Mouse (Mus musculus) midbrain, postnatal 0 days (tissue): ENCODE measurements around the gene 4930486L24Rik. TPM values are rescaled to one million over a fixed set of nuclear protein-coding genes. Genes with fewer than 3 reads are reported as not detected.

ENCODE experiments used
- ATAC-seq: fragments of 200-750 bp; cut with Nextera tagmentation; 2 replicates; pipeline ENCODE4 v1.8.0; 2017; ENCODE audit warnings: moderate number of reproducible peaks, mild to moderate bottlenecking, moderate TSS enrichment, moderate library complexity; ENCODE audit not compliant: low FRiP score
- DNase-seq: peaks from one replicate; pipeline ENCODE4 v3.0.0-alpha.2; 2015; ENCODE audit warnings: low spot score
- H3K27ac ChIP-seq: fragments of 300-500 bp; sonication (generic); 2 replicates; pipeline ENCODE4 v1.5.1; 2014; ENCODE audit warnings: low read depth, mild to moderate bottlenecking, low read length, mixed read lengths
- H3K27me3 ChIP-seq: fragments of 300-500 bp; sonication (generic); 2 replicates; pipeline ENCODE4 v1.6.1; 2014; ENCODE audit warnings: low read length, control low read depth, mixed read lengths; ENCODE audit not compliant: insufficient read depth
- H3K36me3 ChIP-seq: fragments of 300-500 bp; sonication (generic); 2 replicates; pipeline ENCODE4 v1.6.1; 2014; ENCODE audit warnings: low read length, control low read depth, mixed read lengths; ENCODE audit not compliant: insufficient read depth
- H3K4me1 ChIP-seq: fragments of 300-500 bp; sonication (generic); 2 replicates; pipeline ENCODE4 v1.6.1; 2014; ENCODE audit warnings: mild to moderate bottlenecking, control low read depth, antibody characterized with exemption, low read length, mixed read lengths; ENCODE audit not compliant: insufficient read depth
- H3K4me2 ChIP-seq: fragments of 300-500 bp; sonication (generic); 2 replicates; pipeline ENCODE4 v1.6.1; 2014; ENCODE audit warnings: low read depth, mild to moderate bottlenecking, low read length, mixed read lengths; ENCODE audit not compliant: poor library complexity, severe bottlenecking
- H3K4me3 ChIP-seq: fragments of 300-500 bp; sonication (generic); 2 replicates; pipeline ENCODE4 v1.5.1; 2014; ENCODE audit warnings: low read depth, mild to moderate bottlenecking, low read length, moderate library complexity
- H3K9ac ChIP-seq: fragments of 300-500 bp; sonication (generic); replicated peaks from 2 replicates; pipeline ENCODE4 v1.6.1; 2014; ENCODE audit warnings: mild to moderate bottlenecking, low read length, moderate library complexity, mixed read lengths; ENCODE audit not compliant: poor library complexity, severe bottlenecking
- H3K9me3 ChIP-seq: fragments of 300-500 bp; sonication (generic); 2 replicates; pipeline ENCODE4 v1.6.1; 2016; ENCODE audit warnings: low read length, control low read depth
- CTCF ChIP-seq: IDR thresholded peaks from 2 replicates; pipeline ENCODE4 v1.5.1; 2016; ENCODE audit warnings: antibody characterized with exemption, mild to moderate bottlenecking
- WGBS: fragments of 180-500 bp; shearing (Covaris S2); extraction: QIAGEN DNeasy Blood & Tissue Kit; methylation state at CpG from one replicate; pipeline ENCODE4 v1.1.7; 2014; 5-methylcytosine and 5-hydroxymethylcytosine counted together
- polyA plus RNA-seq: library from polyadenylated mRNA; unstranded; fragments of >200 nt; fragmentation: Nextera tagmentation; extraction: Ambion mirVana; gene quantifications from 2 replicates; pipeline ENCODE4 v1.2.1, GENCODE M21; 2015
- total RNA-seq: library from RNA; depleted of rRNA; stranded (reverse); fragments of >200 nt; gene quantifications from 2 replicates; pipeline ENCODE4 v1.2.3, GENCODE M21; 2014

The 4930486L24Rik gene
- total and polyA plus RNA-seq, 2 experiments from 2014 or later, result 0.22 TPM; not detected in 1

DNA sequence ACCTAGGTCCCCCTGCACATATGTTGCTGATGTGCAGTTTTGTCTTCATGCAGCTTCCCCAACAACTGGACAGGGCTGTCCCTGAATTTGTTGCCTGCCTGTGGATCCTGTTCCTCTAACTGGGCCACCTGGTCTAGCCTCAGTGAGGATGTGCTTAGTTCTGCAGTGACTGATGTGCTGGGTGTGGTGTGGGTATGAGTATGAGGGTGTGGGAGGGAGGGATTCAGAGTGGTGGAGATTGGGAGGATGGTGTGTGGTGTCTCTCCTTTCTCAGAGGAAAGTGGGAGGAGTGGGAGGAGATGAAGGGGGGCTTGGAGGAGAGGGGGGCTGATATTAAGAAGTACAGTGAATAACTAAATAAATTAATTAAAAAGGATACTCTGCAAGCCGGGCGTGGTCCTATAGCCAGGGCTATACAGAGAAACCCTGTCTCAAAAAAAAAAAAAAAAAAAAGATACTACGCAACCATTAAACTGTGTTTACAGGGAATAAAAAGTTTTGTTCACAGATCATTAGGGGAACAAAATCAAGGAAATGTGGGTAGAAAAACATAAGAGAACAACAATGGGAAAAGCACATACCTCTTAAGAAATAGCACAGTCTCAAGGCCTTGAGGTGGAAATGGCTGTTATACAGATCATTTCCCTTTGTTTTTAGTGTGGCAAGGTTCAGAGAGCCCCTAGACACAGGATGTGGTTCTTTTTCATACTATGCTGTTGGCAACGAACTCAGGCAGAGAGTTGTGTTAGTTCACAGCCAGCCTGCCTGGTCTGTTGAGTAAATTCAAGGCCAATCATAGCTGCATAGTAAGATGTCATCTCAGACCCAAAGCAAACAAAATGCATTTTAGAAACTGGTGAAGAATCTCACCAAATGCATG lies 15.8 kb downstream of the 4930486L24Rik start:
- Histone ChIP-seq H3K9ac (no peak overlapping the region), H3K4me2 (no peak overlapping the region), H3K4me1 (no peaks in the 10 kb centered on the region), H3K36me3 (no peaks in the 10 kb centered on the region), H3K27ac (no peak overlapping the region), H3K4me3 (no peak overlapping the region), H3K27me3 (no peaks in the 10 kb centered on the region), H3K9me3 (no peaks in the 10 kb centered on the region)
- ATAC-seq (no peak), DNase-seq (no peak)
- no peak for TF ChIP-seq CTCF
- 82% methylated on average over 4 of the region's 4 CpGs for WGBS

- H3K4me2 ChIP-seq, result no peak overlapping the region
- H3K27me3 ChIP-seq, result no peaks in the 10 kb centered on the region
- ATAC-seq (no peak), DNase-seq (no peak)
- H3K9me3 ChIP-seq, result no peaks in the 10 kb centered on the region
- no peak overlapping the region for H3K4me3 ChIP-seq
- no peaks in the 10 kb centered on the region for H3K36me3 ChIP-seq
- WGBS, result 79% methylated on average over 8 of the region's 8 CpGs
- no peak for TF ChIP-seq CTCF
- H3K27ac ChIP-seq, result no peak overlapping the region
- no peak overlapping the region for H3K9ac ChIP-seq
- no peaks in the 10 kb centered on the region for H3K4me1 ChIP-seq
These were observed 21.1 kb downstream of the 4930486L24Rik start for GRCm38 (mm10) chr13:60843153-60843552.

DNA sequence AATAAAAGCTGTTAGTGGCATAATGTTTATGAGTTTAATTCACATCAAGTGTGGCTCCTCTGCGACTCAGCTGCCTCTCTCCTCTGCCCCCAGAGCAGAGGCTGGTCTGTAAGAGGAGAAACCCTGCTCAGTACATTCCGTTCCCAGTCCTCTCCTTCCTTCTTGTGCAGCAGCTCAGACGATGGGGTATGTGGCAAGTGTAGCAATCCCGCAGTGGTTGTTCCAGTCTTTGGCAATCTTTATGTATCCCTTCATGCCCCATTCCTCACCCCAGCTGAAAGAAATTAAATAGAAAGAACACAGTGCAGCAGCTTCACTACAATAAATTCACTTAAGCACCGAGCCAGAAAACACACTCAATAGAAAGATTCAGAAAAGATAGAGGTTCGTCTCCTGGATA lies 21.6 kb downstream of the 4930486L24Rik start:
- H3K36me3 ChIP-seq, result no peaks in the 10 kb centered on the region
- H3K4me3 ChIP-seq, result no peak overlapping the region
- no peak for ATAC-seq
- H3K27ac ChIP-seq, result no peak overlapping the region
- peak; percentile 4 for DNase-seq
- TF ChIP-seq CTCF, result no peak
- WGBS, result 86% methylated on average over 6 of the region's 6 CpGs
- no peaks in the 10 kb centered on the region for H3K4me1 ChIP-seq
- H3K4me2 ChIP-seq, result no peak overlapping the region
- H3K27me3 ChIP-seq, result no peaks in the 10 kb centered on the region
- no peaks in the 10 kb centered on the region for H3K9me3 ChIP-seq
- no peak overlapping the region for H3K9ac ChIP-seq

GRCm38 (mm10) chr13:60839353-60839902 lies 24.8 kb downstream of the 4930486L24Rik start:
- TF ChIP-seq CTCF, result no peak
- 78% methylated on average over 2 of the region's 2 CpGs for WGBS
- no peaks in the 10 kb centered on the region for H3K36me3 ChIP-seq
- no peaks in the 10 kb centered on the region for H3K27me3 ChIP-seq
- ATAC-seq, result no peak
- H3K4me3 ChIP-seq, result no peak overlapping the region
- H3K4me2 ChIP-seq, result no peak overlapping the region
- no peak for DNase-seq
- H3K9ac ChIP-seq, result no peak overlapping the region
- no peaks in the 10 kb centered on the region for H3K4me1 ChIP-seq
- H3K9me3 ChIP-seq, result no peaks in the 10 kb centered on the region
- no peak overlapping the region for H3K27ac ChIP-seq

DNA sequence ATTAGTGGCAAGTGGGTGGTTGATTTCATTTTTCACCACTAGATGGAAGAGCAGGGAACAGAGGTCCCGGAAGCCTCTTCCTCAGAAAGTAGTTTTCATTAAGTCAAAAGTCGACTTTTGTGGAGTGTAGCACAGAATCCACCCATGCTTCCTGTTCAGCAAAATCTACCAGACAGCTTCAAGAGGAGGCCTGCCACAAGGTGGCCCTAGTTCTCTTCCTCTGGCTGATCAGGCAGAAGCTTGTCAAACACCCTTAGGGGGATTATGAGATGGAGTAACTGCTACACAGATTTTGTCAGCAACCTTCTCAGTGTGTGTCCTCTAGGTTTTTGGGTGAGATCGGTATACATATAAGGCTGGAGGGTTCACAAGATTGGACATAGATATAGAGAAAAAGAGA lies 38.2 kb downstream of the 4930486L24Rik start:
- Histone ChIP-seq H3K4me2 (no peak overlapping the region), H3K4me3 (no peak overlapping the region), H3K27me3 (no peaks in the 10 kb centered on the region), H3K9me3 (no peaks in the 10 kb centered on the region), H3K27ac (no peak overlapping the region), H3K36me3 (no peaks in the 10 kb centered on the region), H3K9ac (no peak overlapping the region), H3K4me1 (no peaks in the 10 kb centered on the region)
- peak; percentile 44; the same call in 1 of the 2 replicates for TF ChIP-seq CTCF
- DNase-seq, result peak; percentile 2
- 70% methylated on average over 3 of the region's 3 CpGs for WGBS
- no peak for ATAC-seq

- no peaks in the 10 kb centered on the region for H3K36me3 ChIP-seq
- no peak for ATAC-seq
- no peak for DNase-seq
- H3K9me3 ChIP-seq, result no peaks in the 10 kb centered on the region
- H3K27ac ChIP-seq, result no peak overlapping the region
- H3K9ac ChIP-seq, result no peak overlapping the region
- no peak overlapping the region for H3K4me3 ChIP-seq
- no peaks in the 10 kb centered on the region for H3K4me1 ChIP-seq
- no peak for TF ChIP-seq CTCF
- 78% methylated on average over 3 of the region's 3 CpGs for WGBS
- H3K27me3 ChIP-seq, result no peaks in the 10 kb centered on the region
- no peak overlapping the region for H3K4me2 ChIP-seq
These were observed 43.6 kb downstream of the 4930486L24Rik start for GRCm38 (mm10) chr13:60820486-60821175.
